Mouse (Mus musculus) hindbrain, embryonic 12.5 days (tissue): ENCODE data around the gene Epha3. TPM values are rescaled to one million over a fixed set of nuclear protein-coding genes. Genes with fewer than 3 reads are reported as not detected.
A peak's percentile ranks its signal among the peaks of the same experiment; 100 is the strongest.

Experiments
- ATAC-seq: fragments of 200-750 bp; cut with Nextera tagmentation; 2 replicates; pipeline ENCODE4 v1.8.0; 2017; ENCODE audit warnings: moderate TSS enrichment; ENCODE audit not compliant: low FRiP score
- H3K27ac ChIP-seq: fragments of 300-500 bp; sonication (generic); 2 replicates; pipeline ENCODE4 v1.5.1; 2016; ENCODE audit warnings: mild to moderate bottlenecking
- H3K27me3 ChIP-seq: fragments of 300-500 bp; sonication (generic); 2 replicates; pipeline ENCODE4 v1.6.1; 2016; ENCODE audit warnings: mild to moderate bottlenecking
- H3K36me3 ChIP-seq: fragments of 300-500 bp; sonication (generic); 2 replicates; pipeline ENCODE4 v1.6.1; 2016; ENCODE audit warnings: mild to moderate bottlenecking
- H3K4me1 ChIP-seq: fragments of 300-500 bp; sonication (generic); 2 replicates; pipeline ENCODE4 v1.6.1; 2016
- H3K4me2 ChIP-seq: fragments of 300-500 bp; sonication (generic); replicated peaks from 2 replicates; pipeline ENCODE4 v1.6.1; 2016; ENCODE audit warnings: mild to moderate bottlenecking
- H3K4me3 ChIP-seq: fragments of 300-500 bp; sonication (generic); 2 replicates; pipeline ENCODE4 v1.5.1; 2016; ENCODE audit warnings: mild to moderate bottlenecking
- H3K9ac ChIP-seq: fragments of 300-500 bp; sonication (generic); 2 replicates; pipeline ENCODE4 v1.6.1; 2016; ENCODE audit warnings: mild to moderate bottlenecking, moderate library complexity
- H3K9me3 ChIP-seq: fragments of 300-500 bp; sonication (generic); replicated peaks from 2 replicates; pipeline ENCODE4 v1.6.1; 2016; ENCODE audit warnings: mild to moderate bottlenecking
- WGBS: fragments of 180-500 bp; shearing (Covaris S2); methylation state at CpG from one replicate; pipeline ENCODE4 v1.1.7; 2016; 5-methylcytosine and 5-hydroxymethylcytosine counted together
- polyA plus RNA-seq: library from polyadenylated mRNA; unstranded; fragments of >200 nt; fragmentation: Nextera tagmentation; extraction: Ambion mirVana; gene quantifications from 2 replicates; pipeline ENCODE4 v1.2.1, GENCODE M21; 2016

Gene Epha3
- polyA plus RNA-seq, 1 experiment from 2014 or later = 63.1 TPM

DNA sequence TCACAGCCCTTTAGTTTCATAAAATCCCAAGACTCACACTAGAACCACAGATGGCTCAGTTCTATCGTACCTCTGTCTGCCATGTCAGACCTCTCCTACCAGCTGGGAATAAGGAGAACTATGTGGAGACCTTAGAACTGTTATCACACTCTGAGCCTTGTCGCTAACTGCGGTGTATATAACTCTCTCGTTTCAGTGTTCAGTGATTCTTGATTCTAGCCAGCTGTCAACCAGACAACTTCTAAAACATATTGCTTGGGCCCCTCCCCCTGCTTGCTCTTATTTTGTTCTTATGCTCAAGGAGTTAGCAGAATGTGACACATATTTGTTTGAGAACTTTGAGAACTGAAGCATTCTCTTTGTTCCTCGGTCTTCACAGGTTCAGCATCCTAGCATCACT lies 83.8 kb downstream of the Epha3 start:
- Histone ChIP-seq H3K9me3 (no peaks in the 10 kb centered on the region), H3K4me2 (no peak overlapping the region), H3K27me3 (no peaks in the 10 kb centered on the region), H3K4me3 (no peak overlapping the region), H3K36me3 (no peaks in the 10 kb centered on the region), H3K27ac (no peak overlapping the region), H3K4me1 (no peaks in the 10 kb centered on the region), H3K9ac (no peak overlapping the region)
- ATAC-seq = no peak
- 83% methylated on average over 5 of the region's 5 CpGs for WGBS

DNA sequence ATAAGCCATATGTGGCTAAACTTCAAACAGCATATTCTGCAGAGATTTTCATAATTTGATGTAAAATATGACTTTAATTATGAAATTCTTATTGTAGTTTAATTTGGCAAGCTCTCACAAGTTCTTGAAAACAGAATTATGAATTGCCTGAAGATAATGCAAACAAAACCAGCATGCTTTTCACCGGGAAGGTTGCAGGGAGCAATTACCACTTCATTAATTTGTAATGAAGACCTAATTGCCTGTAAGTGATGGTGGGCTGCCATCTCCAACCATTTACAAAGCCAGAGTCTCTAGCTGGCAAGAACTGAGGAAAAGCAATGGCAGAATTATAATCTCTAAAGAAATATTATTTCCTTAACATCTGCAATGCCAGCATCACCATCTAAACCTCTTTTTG lies 86.2 kb downstream of the Epha3 start:
- no peak overlapping the region for H3K27ac ChIP-seq
- no peak overlapping the region for H3K4me2 ChIP-seq
- no peak overlapping the region for H3K4me3 ChIP-seq
- no peak for ATAC-seq
- H3K9me3 ChIP-seq = no peaks in the 10 kb centered on the region
- H3K9ac ChIP-seq = no peak overlapping the region
- 53% methylated on average over 1 of the region's 1 CpGs for WGBS
- H3K27me3 ChIP-seq = no peaks in the 10 kb centered on the region
- no peaks in the 10 kb centered on the region for H3K36me3 ChIP-seq
- H3K4me1 ChIP-seq = no peaks in the 10 kb centered on the region

DNA sequence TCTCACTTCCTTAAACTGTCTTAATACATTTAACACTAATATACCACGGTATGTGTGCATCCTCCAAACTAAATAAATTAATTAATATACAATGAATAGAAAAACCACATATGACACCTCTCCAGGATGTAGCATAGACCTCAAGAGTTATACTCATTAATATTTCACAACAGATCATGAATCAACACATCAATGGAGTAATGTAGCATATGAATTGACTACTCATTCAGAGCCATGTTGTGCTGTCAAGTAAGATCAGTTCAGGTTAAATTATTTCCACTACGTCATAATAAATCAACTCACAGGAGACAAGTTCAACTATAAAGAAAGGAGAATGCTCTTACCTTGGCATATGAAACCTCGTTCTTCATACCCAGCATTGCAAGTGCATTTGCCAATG lies 91.4 kb downstream of the Epha3 start:
- H3K27me3 ChIP-seq = no peaks in the 10 kb centered on the region
- H3K36me3 ChIP-seq = no peaks in the 10 kb centered on the region
- WGBS = 86% methylated on average over 3 of the region's 3 CpGs
- H3K9me3 ChIP-seq = no peaks in the 10 kb centered on the region
- H3K9ac ChIP-seq = no peak overlapping the region
- H3K4me2 ChIP-seq = no peak overlapping the region
- ATAC-seq = no peak
- no peak overlapping the region for H3K4me3 ChIP-seq
- H3K27ac ChIP-seq = no peak overlapping the region
- H3K4me1 ChIP-seq = no peaks in the 10 kb centered on the region

DNA sequence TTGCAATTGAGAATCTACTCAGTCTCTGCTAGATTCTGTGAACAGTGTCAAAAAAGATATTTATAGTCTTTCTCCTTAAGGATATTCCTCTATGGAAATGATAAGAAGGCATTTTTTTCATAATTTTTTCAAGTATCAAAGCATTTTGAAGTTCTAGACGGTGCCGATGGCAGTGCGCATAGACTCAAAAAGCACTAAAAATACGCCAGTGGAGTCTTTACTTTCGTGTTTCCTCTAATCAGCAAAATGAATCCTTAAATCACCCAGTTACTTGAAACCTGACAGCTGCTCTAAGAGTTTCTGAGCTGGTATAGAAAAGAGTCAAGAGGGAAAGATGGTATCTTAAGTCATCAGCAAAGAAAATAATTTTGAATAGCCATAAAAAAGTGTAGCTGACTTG lies 96.4 kb downstream of the Epha3 start:
- WGBS = 85% methylated on average over 5 of the region's 5 CpGs
- ATAC-seq = no peak
- no peaks in the 10 kb centered on the region for H3K27me3 ChIP-seq

DNA sequence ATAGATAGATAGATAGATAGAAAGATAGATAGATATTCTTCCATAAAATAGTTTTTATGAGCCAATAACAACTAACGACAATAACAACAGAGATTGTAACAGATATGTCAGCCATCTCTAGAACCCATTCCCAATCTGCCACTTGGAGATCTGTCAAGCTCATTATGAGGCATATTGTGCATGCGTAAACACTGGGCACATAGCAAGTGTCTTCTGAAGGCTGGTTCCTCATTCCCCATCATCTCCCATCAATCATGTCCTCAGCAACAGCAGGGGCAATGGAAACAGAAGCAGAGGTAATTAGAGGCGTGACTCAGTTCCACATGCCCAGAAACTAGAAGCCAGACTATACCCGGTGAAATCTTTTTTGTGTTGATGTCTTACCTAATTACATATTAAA lies 102.8 kb downstream of the Epha3 start:
- no peak overlapping the region for H3K9ac ChIP-seq
- ATAC-seq = peak; percentile 46; the same call in 1 of the 2 replicates
- 52% methylated on average over 4 of the region's 4 CpGs for WGBS
- no peaks in the 10 kb centered on the region for H3K36me3 ChIP-seq
- H3K4me2 ChIP-seq = no peak overlapping the region
- no peaks in the 10 kb centered on the region for H3K9me3 ChIP-seq
- no peak overlapping the region for H3K4me3 ChIP-seq
- H3K4me1 ChIP-seq = 0 out of 2 replicates have a peak, but pooled peaks cover 4% of the 10 kb centered on the region
- no peak overlapping the region for H3K27ac ChIP-seq
- H3K27me3 ChIP-seq = no peaks in the 10 kb centered on the region

More for the DNA sequence above, 96.4 kb downstream of the Epha3 start:
- Histone ChIP-seq H3K4me1 (no peaks in the 10 kb centered on the region), H3K9ac (no peak overlapping the region), H3K9me3 (no peaks in the 10 kb centered on the region), H3K27ac (no peak overlapping the region), H3K4me2 (no peak overlapping the region), H3K4me3 (no peak overlapping the region), H3K36me3 (no peaks in the 10 kb centered on the region)

DNA sequence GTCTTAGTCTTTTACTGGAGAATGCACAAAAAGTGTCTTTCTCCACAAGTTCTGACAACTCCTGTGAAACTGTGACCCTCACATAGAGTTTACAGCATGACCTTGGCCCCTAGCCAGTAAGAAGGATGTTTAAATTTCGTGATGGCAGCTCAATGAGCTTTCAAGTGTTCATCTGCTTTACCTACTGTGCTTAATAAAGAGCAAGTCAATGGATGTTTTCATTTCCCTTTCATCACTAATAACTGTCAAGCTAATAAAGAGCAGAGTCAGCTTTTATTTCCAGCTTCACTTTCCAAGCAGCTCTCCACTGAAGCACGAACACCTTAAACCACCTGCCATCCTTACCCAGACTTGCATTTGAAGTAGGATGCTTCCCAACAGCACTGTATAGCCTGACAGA lies 103.9 kb downstream of the Epha3 start:
- WGBS = 26% methylated on average over 2 of the region's 2 CpGs
- Histone ChIP-seq H3K27ac (no peak overlapping the region), H3K4me3 (no peak overlapping the region), H3K9me3 (no peaks in the 10 kb centered on the region), H3K4me2 (no peak overlapping the region), H3K36me3 (no peaks in the 10 kb centered on the region), H3K27me3 (no peaks in the 10 kb centered on the region), H3K9ac (no peak overlapping the region), H3K4me1 (0 out of 2 replicates have a peak, but pooled peaks cover 4% of the 10 kb centered on the region)
- ATAC-seq = no peak

DNA sequence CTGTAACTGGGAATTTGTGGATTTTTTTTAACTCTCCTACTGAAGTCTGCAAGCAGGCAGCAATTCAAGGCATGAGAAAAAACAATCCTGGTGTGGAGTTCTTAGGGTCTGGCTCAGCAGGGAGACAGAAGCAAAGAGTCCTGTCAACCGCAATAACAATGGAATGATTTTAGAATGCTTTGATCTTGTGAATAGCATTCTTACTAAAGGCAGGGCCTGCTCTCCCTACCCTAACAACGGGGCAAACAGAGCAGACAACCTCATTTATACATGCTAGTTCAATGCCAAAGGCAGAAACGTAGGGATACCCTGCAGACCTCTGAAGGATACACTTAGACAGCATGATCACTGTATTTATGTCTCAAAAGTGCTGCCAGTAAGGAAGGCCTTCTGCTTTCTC lies 110.9 kb downstream of the Epha3 start:
- under 1% methylated on average over 3 of the region's 3 CpGs for WGBS
- Histone ChIP-seq H3K4me3 (no peak overlapping the region), H3K9ac (no peak overlapping the region), H3K4me1 (0 out of 2 replicates have a peak, but pooled peaks cover 3% of the 10 kb centered on the region), H3K36me3 (no peaks in the 10 kb centered on the region), H3K4me2 (no peak overlapping the region), H3K27me3 (no peaks in the 10 kb centered on the region), H3K9me3 (no peaks in the 10 kb centered on the region), H3K27ac (peak overlapping the region; percentile 44; the same call in 1 of the 2 replicates)
- ATAC-seq = peak; percentile 66

DNA sequence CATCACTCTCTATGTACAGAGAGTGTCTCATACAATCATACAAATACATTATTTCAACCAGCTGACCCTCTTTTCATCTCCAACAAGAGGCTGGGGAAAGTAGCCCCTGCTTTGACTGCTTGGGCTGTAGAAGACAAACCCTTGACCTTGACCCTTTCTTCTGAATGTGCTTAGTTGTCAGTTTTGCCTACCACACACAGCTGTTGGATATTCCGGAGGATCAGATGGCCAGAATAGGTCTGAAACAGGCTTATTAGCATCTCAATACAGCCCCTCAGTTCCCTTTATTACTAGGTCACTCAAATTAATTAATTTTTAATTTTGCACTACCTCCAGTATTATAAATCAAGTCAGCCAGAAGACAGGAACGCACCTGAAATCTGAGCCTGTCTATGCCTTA lies 116.2 kb downstream of the Epha3 start:
- peak; percentile 74 for ATAC-seq
- H3K4me1 ChIP-seq = peaks cover 15% of the 10 kb centered on the region
- no peak overlapping the region for H3K27ac ChIP-seq
- no peak overlapping the region for H3K4me2 ChIP-seq
- H3K27me3 ChIP-seq = no peaks in the 10 kb centered on the region
- H3K36me3 ChIP-seq = no peaks in the 10 kb centered on the region
- H3K9ac ChIP-seq = no peak overlapping the region
- H3K9me3 ChIP-seq = no peaks in the 10 kb centered on the region
- 10% methylated on average over 2 of the region's 2 CpGs for WGBS
- H3K4me3 ChIP-seq = no peak overlapping the region

DNA sequence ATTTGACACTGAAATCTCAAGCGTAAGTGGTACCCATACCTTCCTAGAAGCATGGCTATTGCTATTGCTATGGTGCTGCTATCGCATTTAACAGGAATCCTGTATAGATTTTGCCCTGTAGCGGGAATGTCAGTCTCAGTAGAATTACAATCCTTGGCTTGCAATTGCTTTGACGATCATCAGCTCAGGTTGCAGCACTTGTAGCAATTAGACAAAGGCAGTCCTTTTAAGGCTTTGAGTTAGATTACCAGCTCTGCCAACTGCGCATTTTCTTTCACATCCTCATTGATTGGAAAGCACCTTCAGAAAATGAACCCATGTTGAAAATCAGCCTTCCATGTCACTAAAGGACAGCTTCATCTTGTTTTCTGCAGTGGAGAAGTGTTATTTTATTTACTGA lies 118.5 kb downstream of the Epha3 start:
- 47% methylated on average over 5 of the region's 5 CpGs for WGBS
- no peak overlapping the region for H3K4me3 ChIP-seq
- H3K27me3 ChIP-seq = no peaks in the 10 kb centered on the region
- ATAC-seq = no peak
- peaks cover 17% of the 10 kb centered on the region for H3K4me1 ChIP-seq
- H3K36me3 ChIP-seq = no peaks in the 10 kb centered on the region
- no peaks in the 10 kb centered on the region for H3K9me3 ChIP-seq
- H3K27ac ChIP-seq = peak overlapping the region; percentile 55; the same call in 1 of the 2 replicates
- H3K4me2 ChIP-seq = no peak overlapping the region
- H3K9ac ChIP-seq = no peak overlapping the region

DNA sequence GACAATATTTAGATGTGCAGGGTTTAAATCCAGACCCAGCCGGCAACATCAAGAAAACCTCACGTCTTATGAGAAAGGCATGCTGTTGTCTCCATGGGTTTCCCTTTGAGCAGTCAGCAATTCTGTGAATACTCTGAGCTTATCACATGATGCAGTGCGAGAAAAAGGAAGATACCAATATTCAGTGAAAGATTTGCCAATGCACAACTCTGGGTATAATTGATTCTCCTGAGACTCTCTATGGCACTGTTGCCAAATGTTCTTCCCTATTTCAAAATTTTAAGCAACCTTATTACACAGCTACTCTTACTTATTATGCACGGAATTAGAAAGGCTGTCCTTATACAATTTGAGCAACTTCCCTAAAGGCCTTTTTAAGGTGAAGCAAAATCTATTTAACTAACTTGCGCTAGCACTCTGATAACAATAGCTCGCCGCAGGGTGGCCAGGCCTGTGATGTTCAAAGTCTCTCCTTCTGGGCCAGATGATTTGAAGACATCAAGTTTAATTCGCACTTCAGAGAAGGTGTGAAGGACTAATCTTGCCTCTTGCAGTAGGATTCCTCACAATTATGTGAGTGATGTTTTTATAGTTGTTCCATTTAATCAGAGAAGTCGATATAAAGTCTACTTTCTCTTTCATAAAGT lies 120.6 kb downstream of the Epha3 start:
- Histone ChIP-seq H3K4me3 (no peak overlapping the region), H3K9ac (no peak overlapping the region), H3K4me1 (peaks cover 17% of the 10 kb centered on the region), H3K27me3 (no peaks in the 10 kb centered on the region), H3K36me3 (no peaks in the 10 kb centered on the region), H3K27ac (no peak overlapping the region), H3K9me3 (no peaks in the 10 kb centered on the region), H3K4me2 (no peak overlapping the region)
- no peak for ATAC-seq
- WGBS = 53% methylated on average over 9 of the region's 9 CpGs

DNA sequence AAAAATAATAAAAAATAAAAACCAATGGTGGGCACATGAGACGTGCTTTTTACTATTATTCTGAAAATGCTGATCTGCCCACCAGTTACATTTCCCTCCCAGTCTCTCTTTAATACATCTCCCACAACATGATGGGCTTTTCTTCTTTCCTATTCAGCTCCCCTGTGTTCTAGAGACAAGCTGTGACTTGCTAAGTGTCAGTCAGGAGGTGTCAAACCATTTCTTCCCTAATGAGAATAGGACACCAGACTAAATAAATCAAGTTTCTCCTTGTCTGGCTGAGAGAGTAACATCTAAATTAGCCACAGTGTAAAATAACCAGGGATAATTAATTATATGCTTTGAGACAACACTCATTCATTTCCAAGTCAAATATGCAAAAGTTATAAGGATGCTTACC lies 144.7 kb downstream of the Epha3 start:
- ATAC-seq = peak; percentile 66; the same call in 1 of the 2 replicates
- no peak overlapping the region for H3K4me2 ChIP-seq
- no peak overlapping the region for H3K4me3 ChIP-seq
- H3K27ac ChIP-seq = no peak overlapping the region
- no peaks in the 10 kb centered on the region for H3K27me3 ChIP-seq
- no peaks in the 10 kb centered on the region for H3K4me1 ChIP-seq
- 59% methylated on average over 1 of the region's 1 CpGs for WGBS
- H3K9me3 ChIP-seq = no peaks in the 10 kb centered on the region
- H3K9ac ChIP-seq = no peak overlapping the region
- no peaks in the 10 kb centered on the region for H3K36me3 ChIP-seq

DNA sequence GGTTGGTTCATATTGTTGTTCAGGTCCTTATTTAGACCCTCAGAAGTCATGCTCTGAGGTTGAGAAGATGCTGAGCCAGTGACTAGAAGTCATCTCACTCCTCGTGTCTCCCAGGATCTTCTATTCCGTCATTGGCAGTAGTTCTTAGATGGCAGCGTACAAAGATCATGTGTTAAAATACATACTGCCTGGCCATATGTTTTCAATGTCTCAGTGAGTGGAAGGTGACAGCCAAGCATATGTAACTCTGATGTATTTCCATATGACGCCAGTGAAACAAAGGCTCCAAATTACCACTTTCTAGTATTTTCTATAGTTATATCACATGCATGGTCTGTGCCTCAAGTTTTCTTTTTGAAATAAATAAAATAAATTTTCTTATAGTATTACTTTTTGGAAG lies 146.7 kb downstream of the Epha3 start:
- no peak for ATAC-seq
- WGBS = 93% methylated on average over 4 of the region's 4 CpGs
- H3K4me1 ChIP-seq = no peaks in the 10 kb centered on the region

More for the DNA sequence above, 146.7 kb downstream of the Epha3 start:
- H3K4me3 ChIP-seq = no peak overlapping the region
- no peak overlapping the region for H3K9ac ChIP-seq
- no peak overlapping the region for H3K27ac ChIP-seq
- no peaks in the 10 kb centered on the region for H3K27me3 ChIP-seq
- H3K4me2 ChIP-seq = no peak overlapping the region
- H3K36me3 ChIP-seq = no peaks in the 10 kb centered on the region
- H3K9me3 ChIP-seq = no peaks in the 10 kb centered on the region
